In genomic region chr1:176671081-176671480, GRCm38 (mm10) we compare ENCODE assay signal across 14 mouse cellular contexts.
"Had no signal": no experiment of that assay in that cellular context is flagged by ENCODE, and none has a peak within 500 bp of the region (broad histone marks: within the 10 kb centered on the region; RNA-seq: fewer than 3 reads in every experiment).

No protein-coding gene starts in this region.

- DNase-seq: heart, postnatal 10 days; heart, postnatal 14 days; heart, postnatal 4 days; kidney, adult 18-20 months; kidney, adult 2 months; kidney, adult 8-10 months; kidney, adult 9 months; kidney, postnatal 10 days; kidney, postnatal 14 days; kidney, postnatal 25 days; kidney, postnatal 36 days; kidney, postnatal 4 days; layer of hippocampus, adult 9-11 months; layer of hippocampus, postnatal 36 days had no signal
